Mouse (Mus musculus) layer of hippocampus, postnatal 14 days (tissue): ENCODE measurements at regions not wholly inside any gene's neighbourhood (a gene's known extent, or its start where the extent isn't known, plus 50 kb on each side); places are given as distances from the start of the nearest gene placed in this dataset.

Experiments
- DNase-seq, 2 experiments: peaks; one replicate each; pipeline ENCODE4 v3.0.0; 2021 to 2022; ENCODE audit warnings: low spot score in 2 of 2, mixed read lengths in 1 of 2

DNA sequence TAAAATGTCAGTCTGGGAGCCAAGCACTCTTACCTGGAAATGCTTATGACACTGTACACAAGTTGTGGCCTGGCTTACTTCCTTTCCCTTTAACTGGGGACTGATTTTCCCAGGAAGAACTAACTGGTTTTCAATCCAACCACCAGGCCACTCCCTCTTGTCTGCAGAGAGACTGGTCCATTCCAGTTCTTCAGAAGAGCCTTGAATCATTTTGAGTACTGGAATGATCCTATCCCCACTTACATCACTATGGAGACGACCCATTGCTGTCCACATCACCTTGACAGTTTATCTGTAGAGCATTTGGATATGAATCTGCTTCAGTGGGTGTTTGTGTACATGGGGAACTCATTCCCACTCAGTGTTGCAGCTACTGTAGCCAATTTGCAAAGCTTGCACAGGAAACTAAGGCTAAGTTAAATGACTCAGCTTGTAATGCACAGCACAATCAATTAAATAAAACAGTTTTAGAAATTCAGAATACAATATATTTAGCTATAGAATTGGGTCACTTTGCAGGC, 121.7 kb upstream of the Prep start:
- peak; percentile 3 to 49 for DNase-seq

DNA sequence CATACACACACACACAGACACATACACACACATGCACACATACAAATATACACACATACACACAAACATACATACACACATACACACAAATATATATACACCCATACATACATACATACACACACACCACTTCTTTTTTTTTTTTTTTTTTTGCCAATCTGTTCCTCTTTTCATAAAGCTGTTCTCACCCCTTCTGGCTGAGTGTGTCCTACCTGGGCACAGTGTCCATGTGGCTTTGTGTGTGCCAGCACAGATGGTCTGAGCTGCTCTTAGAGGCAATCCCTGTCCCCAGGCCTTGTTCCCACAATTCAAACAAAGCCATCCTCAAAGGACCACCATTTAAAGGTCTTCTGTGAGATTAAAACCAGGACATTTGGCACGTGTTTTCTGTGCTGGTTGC, 127.6 kb upstream of the Prep start:
- DNase-seq, result peak in 1 of 2 experiments; percentile 7

DNA sequence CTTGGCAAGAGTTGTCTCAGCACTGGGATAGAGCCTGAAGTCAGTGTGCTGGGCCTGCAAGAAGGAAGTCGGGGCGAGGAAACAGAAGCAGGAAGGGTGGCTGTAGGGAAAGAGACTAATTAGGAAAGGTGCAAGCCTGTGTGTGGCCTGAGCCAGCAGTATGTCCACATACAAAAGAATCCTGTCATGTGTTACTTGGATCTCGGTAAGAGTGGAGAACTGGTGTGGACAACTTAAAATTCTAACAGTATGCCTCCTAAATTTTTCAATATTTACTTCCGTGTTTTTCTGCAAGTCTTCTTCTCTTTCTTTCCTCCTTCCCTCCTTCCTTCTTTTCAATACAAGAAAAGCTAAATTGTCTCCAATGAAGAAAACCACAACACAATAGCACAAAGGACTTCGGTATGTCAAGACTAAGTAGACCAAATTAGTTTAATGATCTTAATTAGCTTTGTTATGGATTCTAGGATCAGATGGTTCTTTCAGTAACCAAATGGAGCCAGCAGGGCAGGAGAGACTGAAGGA, 130.0 kb upstream of the Prep start:
- DNase-seq, result no peak

DNA sequence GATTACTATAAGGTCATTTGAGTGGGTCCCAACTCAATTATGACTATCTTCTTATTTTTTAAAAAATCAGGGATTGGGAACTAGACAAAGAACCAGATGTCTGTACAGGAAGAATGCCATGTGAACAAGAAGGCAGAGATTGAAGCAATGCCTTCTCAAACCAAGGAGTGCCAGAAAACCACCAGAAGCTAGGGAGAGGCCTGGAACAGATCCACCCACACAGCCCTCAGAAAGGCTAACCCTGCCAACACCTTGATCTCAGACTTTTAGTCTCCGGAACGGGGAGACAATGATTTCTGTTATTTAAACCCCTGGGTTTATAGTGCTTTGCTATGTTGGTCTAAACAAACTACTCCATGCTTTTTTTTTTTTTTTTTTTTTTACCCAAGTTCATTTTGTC, 136.2 kb upstream of the Prep start:
- DNase-seq, result no peak

DNA sequence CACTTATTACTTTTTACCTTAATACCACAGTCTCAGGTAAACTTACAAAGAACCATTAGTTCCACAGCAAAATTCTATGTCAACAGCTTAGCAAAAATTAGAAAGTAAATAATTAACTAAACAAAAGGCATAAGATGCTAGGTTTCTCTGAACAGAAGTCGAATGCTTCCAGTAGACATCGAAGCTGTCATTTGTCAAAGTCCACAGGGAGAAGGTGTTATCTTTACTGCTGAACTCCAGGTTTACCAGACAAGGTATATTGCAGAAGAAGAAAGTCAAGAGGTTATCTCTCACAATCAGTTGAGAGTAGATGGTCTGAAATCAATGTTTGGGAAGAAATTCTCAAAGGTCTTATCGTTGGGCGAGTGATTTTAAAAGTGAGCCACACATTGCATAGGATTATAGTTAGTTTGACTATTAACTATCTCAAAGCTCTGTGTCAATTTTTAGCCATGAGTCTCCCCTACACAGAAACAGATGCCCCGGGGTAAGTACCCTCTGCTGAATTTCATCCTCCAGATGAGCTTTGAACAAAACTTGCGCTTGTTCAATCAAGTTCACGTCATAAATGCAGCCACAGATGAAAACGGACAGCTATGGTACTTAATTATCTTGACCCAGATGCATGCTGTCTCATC, 153.1 kb upstream of the Prep start:
- no peak for DNase-seq

DNA sequence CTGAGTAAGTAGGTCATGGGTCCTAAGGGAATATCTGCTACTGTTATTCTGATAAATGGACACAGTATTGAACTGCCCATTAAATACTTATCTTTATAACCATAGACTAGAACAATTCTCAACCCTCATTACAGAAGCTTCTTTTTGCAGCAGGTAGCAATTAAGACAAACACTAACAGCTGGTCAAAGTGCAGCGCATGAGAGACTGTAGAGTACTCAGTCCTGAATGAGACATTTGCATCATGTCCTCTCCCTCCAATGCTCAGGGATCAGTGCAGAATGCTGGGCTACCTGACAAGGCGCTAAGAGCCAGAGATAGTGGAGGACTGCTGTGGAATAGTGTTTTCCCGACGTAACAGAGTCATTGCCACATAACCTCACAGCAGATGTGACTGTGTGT, 162.5 kb upstream of the Prep start:
- DNase-seq, result no peak

DNA sequence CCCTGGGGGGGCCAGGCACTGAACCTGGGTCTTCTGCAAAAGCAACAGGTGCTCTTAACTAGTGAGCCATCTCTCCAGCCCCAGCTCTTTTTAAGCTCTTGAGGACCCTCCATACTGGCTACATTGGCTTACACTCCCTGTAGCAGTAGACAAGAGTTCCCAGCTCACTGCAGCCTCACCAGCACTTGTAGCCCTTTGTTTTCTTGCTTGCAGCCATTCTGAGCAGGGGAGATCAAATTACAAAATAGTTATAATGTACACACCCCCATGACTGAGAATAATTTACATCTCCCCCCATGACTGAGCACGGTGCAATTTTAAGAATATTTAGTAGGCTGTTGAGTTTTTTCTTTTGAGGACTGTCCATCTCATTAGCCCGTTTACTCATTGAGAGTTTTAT, 165.8 kb upstream of the Prep start:
- DNase-seq, result no peak

DNA sequence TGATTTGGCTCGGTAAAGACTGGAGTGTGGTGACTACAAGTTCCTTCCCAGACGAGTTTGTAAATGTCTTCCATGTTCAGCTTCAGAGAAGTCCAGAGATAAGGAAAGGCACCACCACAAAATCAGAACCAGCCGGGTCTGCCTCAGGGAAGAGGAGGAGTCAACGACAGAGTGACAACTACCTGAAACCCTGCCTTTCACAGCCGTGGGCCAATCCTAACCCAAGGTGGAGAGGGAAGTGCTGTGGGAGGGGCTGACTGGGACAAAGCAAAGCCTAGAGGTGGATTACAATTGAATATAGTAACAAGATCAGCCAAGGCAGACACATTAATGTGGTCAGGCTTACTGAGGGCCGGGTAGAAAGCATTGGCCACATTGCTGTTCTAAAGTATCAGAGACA, 174.9 kb upstream of the Prep start:
- DNase-seq, result no peak

DNA sequence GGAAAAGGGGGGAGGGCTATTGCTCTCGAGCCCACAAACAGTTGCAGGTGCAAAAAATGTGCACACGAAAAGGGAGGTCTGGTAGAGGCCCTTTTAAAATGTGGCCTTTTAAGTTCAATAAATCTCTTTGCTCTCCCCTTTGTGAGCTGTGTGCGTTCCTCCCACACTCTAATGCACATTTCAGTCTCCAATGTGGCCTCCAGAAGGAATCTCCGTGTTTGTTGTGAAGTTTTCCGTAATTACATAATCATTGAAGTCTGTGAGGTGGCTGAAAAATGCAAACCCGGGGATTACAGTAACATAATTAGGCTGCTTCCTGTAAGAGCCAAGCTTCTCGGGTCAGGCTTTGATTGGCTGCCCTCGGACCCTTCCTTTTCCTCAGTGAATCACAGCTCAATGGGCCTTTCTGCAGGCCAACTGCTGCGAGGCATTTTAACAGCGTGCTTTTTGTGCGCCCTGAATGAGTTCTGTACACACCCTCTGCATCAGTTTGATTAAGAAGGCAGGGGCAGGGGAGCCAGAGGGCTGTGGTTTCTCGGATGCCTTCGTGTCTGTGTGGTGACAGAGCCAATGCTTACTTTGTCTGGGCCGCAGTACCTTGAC, 179.8 kb upstream of the Prep start:
- DNase-seq, result no peak

DNA sequence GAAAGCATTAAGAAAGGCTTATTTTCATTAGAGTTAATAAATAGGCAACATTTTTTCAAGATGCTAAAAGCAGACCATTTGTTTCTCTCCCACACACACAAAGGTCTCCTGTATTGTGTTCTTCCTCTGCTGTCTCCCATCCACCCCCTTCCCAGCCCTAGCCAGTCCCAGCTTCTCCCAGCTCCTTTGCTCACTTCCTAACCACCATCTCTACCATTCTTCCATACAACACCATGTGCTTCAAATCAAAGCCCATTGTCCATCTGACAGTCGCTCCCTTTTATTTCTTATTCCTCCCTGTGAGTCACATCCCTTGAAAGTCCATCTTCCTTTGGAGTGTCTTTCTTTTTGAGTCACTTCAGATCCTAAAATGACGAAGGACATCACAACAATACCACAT, 185.0 kb upstream of the Prep start:
- no peak for DNase-seq

DNA sequence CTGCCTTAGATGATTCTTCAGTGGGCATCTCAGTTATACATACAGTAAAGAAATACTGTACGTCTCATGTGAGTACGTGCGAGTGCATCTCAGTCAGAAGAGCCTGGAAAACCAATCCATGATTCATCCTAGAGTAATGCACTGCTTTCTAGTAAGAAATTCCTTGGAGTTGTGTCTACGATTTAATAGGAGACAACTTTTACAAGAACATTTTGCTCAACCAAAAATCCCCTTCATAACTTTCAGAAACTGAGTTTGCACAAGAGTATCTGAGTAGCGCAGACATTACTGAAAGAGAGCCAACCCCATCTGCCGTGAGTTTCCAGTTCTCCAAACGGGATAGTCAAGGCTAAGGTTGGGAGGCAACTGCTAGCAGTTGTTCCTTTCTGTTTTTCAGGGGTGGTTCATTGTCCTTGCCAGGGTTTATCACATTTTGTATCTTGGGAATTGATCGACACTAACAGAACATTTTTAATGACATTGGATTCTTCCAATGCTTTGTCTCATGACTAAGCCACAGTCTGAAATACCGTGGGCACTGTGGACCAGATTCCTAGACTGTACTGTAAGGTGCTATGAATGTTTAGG, 189.8 kb upstream of the Prep start:
- no peak for DNase-seq

DNA sequence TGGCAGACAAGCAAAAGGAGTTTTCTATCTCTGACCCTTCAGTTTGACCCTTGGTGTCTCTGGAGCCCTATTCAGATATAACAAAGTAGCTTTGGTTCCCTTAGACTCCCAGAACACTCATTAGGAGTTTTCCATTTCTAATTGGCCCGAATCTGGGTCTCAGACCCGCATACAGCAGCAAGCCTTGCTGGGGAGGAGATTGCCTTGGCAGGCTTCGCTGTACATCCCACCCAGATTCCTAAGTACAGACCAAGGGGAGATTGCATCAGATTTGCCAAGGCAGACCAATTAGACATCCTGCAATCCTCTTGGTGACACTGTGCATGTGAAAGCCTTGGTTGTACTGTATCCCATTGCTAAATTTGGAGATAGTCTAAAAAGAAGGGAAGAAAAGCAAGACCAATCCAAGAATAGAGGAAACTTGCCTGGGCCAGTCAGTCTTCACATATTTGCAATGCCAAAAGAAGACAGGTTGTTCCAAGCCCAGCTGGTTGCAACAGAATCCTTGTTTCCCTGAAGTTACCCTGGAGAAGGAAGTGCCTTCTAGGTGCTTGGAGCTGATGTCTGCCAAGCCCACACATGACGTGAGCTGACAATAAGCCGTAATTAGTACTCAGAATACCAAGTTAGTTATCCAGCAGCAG, 193.2 kb upstream of the Prep start:
- DNase-seq, result peak; percentile 3 to 27

DNA sequence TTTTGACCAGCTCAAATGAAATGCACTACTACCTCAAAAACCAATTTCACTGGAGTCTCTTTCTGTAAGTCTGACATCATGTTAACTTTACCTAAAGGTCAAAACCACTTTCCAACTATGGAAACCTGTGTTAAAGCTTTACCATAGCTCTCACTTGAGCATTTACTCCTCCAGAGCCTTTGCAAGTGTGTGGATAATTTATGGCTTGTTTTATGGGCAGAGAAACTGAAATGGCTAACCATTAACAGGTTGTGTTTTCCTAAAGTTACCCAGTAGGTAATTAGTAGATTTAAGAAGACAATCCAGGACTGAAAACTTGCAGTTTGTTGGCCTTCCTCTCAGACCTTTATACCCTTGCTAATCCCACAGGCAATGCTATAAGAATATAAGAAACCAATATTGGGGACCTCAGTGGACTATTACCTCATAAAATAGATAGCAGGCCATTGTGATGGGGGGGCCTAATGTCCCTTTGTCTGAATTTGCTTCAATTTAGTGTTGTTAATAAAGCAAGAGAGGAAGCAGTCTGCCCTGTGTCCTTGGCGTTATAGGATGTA, 202.7 kb upstream of the Prep start:
- DNase-seq, result no peak

DNA sequence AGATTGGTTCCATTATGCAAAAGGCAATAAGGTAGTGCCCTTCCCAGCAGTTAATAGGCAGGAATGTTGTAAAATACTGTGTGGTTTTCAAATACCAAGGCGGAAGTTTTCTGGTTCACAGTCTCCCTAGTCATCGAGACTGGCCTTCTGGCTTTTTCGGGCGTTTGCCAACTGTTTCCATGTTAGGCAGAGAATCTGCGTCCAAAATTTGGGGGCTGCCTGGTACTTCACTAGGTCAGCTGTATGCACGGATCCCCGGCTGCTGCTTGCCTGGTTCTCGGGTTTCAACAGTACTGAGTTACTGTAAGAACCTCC, 204.7 kb upstream of the Prep start:
- DNase-seq, result peak; percentile 10 to 20

DNA sequence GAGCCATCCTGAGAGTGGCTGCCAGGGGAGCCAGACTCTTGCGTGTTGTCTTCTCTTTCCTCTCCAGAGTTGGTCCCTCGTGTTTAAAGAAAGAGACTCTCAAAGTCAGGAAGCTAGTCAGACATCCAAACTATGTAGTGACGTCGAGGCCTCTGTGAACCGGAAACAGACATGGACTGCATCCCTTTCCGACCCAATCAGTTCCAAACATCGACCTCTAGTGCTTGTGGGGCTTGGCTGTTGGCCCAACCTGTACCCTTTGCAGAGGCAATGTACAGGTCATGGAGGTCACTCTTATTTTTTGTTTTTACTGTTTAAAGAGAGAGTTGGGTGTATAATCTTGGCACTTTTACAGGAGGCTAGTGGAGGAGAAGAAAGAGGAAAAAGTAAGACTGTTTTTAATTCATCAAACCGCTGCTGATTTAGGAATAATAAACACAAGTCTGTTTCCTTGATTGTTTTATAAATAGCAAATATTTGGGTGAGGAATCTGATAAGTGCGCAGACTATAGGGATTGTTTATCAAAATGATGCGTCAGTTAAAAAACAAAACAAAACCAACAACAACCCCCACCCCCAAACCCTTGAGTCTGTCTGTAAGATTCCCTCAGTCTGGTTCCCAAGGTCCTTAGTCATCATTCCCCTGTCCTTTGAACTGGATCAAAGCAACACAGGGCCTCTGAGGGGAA, 205.2 kb upstream of the Prep start:
- no peak for DNase-seq

DNA sequence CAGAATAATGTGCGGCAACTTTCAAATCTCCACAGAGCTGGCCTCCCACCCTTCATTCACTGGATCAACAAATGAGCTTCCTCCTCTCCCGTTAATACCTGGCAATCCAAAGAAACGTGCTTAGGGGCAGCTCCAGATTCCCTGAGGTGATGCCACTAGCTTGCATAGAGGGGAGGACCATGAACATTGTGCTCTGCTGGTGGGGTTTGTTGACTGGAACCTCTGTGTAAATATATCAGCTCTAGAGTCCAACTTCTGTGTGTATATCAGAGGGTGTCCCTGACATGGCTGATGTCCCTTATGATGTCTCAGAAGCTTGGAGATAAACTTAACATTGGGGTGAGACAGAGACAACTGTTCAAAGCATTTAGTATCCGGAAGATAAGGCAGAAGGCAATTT, 209.6 kb upstream of the Prep start:
- no peak for DNase-seq

DNA sequence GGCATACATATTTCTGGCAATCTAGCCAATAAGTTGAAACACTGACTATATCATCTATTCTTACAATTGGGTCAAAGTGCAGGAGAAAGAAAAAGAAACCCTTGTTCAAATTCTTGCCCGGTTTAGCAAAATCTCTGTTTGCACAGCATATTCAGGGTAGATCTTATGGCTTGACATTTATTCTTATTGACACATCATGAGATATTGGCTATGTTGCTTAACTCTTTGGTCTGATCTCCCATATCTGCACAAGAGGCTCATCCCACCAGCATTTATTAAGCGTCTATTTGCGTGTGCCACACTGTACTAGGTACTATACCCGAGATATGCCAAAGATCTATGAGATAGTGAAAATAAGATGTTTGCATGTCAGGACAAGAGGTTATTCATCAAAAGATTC, 212.9 kb upstream of the Prep start:
- no peak for DNase-seq

DNA sequence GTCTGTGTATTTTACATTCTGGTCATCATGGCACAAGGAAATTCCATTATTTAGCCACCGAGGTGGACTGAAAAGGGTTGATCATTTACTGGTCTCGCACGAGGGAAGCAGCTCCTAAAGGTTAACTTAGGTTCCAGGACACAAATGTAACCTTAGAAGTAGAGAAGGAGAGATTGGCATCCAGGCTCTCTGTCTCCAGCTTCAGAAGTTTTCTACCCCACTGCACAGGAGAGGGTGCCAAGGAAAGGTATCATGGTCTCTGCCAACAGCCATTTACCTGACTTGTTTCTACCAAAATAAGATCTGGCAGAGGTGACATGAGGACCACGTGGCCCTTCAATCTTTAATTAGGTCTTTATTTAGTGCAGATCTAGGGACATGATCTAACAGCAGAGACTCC, 218.0 kb upstream of the Prep start:
- DNase-seq, result no peak

DNA sequence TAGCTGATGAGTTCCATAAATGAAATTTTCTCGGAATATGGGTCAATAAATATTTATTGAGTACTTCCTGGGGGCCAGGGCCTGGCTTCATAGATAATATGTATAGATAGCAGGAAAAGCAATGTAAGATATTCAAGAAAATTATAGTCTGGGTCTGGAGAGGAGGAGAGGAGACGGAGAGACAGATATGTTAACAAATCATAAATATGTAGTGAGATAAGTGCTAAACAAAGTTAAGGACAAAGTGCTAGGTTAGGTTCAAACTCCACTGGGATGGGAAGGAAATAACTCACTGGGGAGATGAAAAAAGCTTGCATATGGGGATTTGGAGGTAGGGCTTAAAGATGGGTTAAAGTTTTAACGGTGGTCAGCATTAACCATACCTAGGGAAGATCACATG, 220.2 kb upstream of the Prep start:
- no peak for DNase-seq

DNA sequence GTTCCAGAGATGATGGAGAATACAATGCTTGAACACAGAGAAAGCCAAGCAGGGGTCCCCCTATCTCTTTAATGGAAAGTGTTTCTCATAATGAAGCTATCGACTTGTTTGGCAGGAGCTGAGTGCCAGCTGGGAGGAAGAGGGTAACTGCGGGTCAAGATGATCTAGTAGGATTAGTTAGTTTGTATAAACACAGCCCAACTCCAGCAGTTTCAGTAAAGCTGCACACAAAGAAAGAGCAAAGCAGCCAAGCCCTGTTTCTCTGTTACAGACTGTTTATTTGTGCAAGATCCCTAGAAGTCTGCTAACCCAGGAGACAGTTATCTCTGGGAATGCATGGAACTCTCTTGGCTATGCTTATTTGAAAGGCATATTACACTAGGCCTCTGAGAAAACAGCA, 220.9 kb upstream of the Prep start:
- no peak for DNase-seq

DNA sequence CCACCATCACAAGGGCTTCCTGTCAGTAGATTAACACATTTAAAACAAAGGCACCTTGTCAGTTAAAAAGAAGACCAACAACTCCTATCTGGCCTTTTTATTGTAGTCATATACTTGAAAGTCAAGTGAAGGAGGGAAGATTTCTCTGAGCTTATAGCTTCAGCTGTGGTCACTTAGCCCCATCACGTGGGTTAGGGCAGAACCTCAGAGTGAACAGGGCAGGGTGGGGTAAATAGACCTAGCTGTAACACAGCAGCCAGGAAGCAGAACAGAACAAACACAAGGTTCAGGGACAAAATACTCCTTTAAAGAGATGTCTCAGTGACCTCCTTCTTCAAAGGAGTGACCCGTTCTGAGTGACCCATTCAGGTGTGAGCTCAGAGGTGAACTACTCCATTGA, 226.6 kb upstream of the Prep start:
- DNase-seq, result no peak
